Mouse (Mus musculus) lung, postnatal 0 days (tissue): ENCODE data around the gene Gm20388. TPM values are rescaled to one million over a fixed set of nuclear protein-coding genes. Genes with fewer than 3 reads are reported as not detected.

Experiments used
- ATAC-seq: fragments of 200-750 bp; cut with Nextera tagmentation; 2 replicates; pipeline ENCODE4 v1.8.0; 2017; ENCODE audit warnings: moderate library complexity
- DNase-seq: peaks from one replicate; pipeline ENCODE4 v3.0.0-alpha.2; 2016; ENCODE audit warnings: low spot score
- H3K27ac ChIP-seq: fragments of 300-500 bp; sonication (generic); 2 replicates; pipeline ENCODE4 v1.5.1; 2014; ENCODE audit warnings: antibody characterized with exemption, mild to moderate bottlenecking, low read length, mixed read lengths
- H3K27me3 ChIP-seq: fragments of 300-500 bp; sonication (generic); replicated peaks from 2 replicates; pipeline ENCODE4 v1.6.1; 2014; ENCODE audit warnings: low read length, mixed read lengths; ENCODE audit not compliant: insufficient read depth
- H3K36me3 ChIP-seq: fragments of 300-500 bp; sonication (generic); 2 replicates; pipeline ENCODE4 v1.6.1; 2014; ENCODE audit warnings: low read length, mixed read lengths; ENCODE audit not compliant: insufficient read depth
- H3K4me1 ChIP-seq: fragments of 300-500 bp; sonication (generic); 2 replicates; pipeline ENCODE4 v1.6.1; 2014; ENCODE audit warnings: antibody characterized with exemption, low read depth, low read length, mixed read lengths; ENCODE audit not compliant: insufficient read depth
- H3K4me2 ChIP-seq: fragments of 300-500 bp; sonication (generic); replicated peaks from 2 replicates; pipeline ENCODE4 v1.6.1; 2014; ENCODE audit warnings: low read depth, mild to moderate bottlenecking, low read length, moderate library complexity, mixed read lengths
- H3K4me3 ChIP-seq: fragments of 300-500 bp; sonication (generic); 2 replicates; pipeline ENCODE4 v1.5.1; 2014; ENCODE audit warnings: low read depth, low read length
- H3K9ac ChIP-seq: fragments of 300-500 bp; sonication (generic); replicated peaks from 2 replicates; pipeline ENCODE4 v1.6.1; 2014; ENCODE audit warnings: low read depth, mild to moderate bottlenecking
- H3K9me3 ChIP-seq: fragments of 300-500 bp; sonication (generic); 2 replicates; pipeline ENCODE4 v1.6.1; 2016; ENCODE audit warnings: low read length, mixed read lengths
- CTCF ChIP-seq: IDR thresholded peaks from 2 replicates; pipeline ENCODE4 v1.5.1; 2016; ENCODE audit warnings: antibody characterized with exemption, mild to moderate bottlenecking
- EP300 ChIP-seq: IDR thresholded peaks from 2 replicates; pipeline ENCODE4 v1.6.1; 2016; ENCODE audit warnings: antibody characterized with exemption, mild to moderate bottlenecking, control low read depth
- WGBS: fragments of 180-500 bp; shearing (Covaris S2); extraction: QIAGEN DNeasy Blood & Tissue Kit; methylation state at CpG from one replicate; pipeline ENCODE4 v1.1.7; 2014; 5-methylcytosine and 5-hydroxymethylcytosine counted together
- polyA plus RNA-seq: library from polyadenylated mRNA; unstranded; fragments of >200 nt; fragmentation: Nextera tagmentation; extraction: Ambion mirVana; gene quantifications from 2 replicates; pipeline ENCODE4 v1.2.1, GENCODE M21; 2015

Gm20388 gene
- polyA plus RNA-seq, 1 experiment from 2014 or later = not detected

DNA sequence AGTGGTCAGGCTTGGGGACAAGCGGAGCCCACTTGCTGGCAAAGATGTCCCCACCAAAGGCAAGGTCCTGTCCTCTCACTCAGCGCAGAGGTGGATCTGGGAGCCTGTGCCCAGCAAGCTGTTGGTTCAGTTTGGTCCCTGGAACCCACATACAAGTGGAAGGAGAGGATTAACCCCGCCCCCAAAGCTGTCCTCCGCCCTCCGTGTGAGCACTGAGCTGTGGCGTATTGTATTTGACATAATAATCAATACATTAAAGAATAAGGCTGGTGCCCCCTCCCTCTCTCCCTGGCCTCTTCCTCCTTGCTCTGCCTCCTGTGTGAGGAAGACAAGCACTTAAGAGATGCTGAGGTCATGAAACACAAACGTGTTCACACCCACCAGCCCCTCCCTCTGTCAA, 1062.4 kb downstream of the Gm20388 start:
- 0 out of 2 replicates have a peak, but pooled peaks cover 8% of the 10 kb centered on the region for H3K27me3 ChIP-seq
- DNase-seq (no peak), ATAC-seq (no peak)
- no peak overlapping the region for H3K4me2 ChIP-seq
- TF ChIP-seq EP300 = no peak
- no peak for TF ChIP-seq CTCF
- H3K27ac ChIP-seq = no peak overlapping the region
- H3K36me3 ChIP-seq = no peaks in the 10 kb centered on the region
- no peak overlapping the region for H3K9ac ChIP-seq
- 25% methylated on average over 7 of the region's 7 CpGs for WGBS
- H3K4me1 ChIP-seq = no peaks in the 10 kb centered on the region
- H3K9me3 ChIP-seq = no peaks in the 10 kb centered on the region
- no peak overlapping the region for H3K4me3 ChIP-seq

DNA sequence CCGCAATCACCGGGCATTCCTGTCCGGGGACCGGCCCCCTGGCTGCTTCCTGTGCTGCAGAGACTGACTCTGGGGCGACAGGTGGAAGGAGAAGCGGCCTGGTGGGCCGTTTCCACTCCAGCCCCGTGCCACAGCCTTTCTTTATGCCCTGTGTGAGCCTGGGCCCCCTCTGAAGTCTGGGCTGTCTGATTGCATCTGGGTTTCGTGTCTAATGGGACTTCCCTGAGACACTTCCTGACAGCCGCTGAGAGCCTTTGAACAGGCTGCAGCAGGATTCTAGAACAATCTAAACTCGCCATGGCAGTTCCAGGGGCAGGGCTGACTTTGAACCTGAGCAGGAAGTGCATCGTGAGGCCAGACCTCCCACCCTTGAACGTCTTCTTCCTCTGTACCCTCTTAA, 1066.5 kb downstream of the Gm20388 start:
- ATAC-seq (peak; percentile 35), DNase-seq (peak; percentile 27)
- no peak overlapping the region for H3K9ac ChIP-seq
- 0 out of 2 replicates have a peak, but pooled peaks cover 8% of the 10 kb centered on the region for H3K27me3 ChIP-seq
- H3K9me3 ChIP-seq = no peaks in the 10 kb centered on the region
- TF ChIP-seq EP300 (peak; percentile 31; the same call in 1 of the 2 replicates), CTCF (no peak)
- no peaks in the 10 kb centered on the region for H3K4me1 ChIP-seq
- H3K4me2 ChIP-seq = no peak overlapping the region
- no peak overlapping the region for H3K27ac ChIP-seq
- no peak overlapping the region for H3K4me3 ChIP-seq
- H3K36me3 ChIP-seq = no peaks in the 10 kb centered on the region
- 51% methylated on average over 13 of the region's 13 CpGs for WGBS

- Histone ChIP-seq H3K9me3 (no peaks in the 10 kb centered on the region), H3K4me2 (no peak overlapping the region), H3K4me1 (no peaks in the 10 kb centered on the region), H3K27ac (no peak overlapping the region), H3K36me3 (no peaks in the 10 kb centered on the region), H3K4me3 (no peak overlapping the region), H3K9ac (no peak overlapping the region), H3K27me3 (no peaks in the 10 kb centered on the region)
- ATAC-seq = no peak
- DNase-seq = no peak
- WGBS = 23% methylated on average over 9 of the region's 9 CpGs
- no peak for TF ChIP-seq CTCF
These were observed 1068.6 kb downstream of the Gm20388 start for GRCm38 (mm10) chr8:120979210-120979609.

DNA sequence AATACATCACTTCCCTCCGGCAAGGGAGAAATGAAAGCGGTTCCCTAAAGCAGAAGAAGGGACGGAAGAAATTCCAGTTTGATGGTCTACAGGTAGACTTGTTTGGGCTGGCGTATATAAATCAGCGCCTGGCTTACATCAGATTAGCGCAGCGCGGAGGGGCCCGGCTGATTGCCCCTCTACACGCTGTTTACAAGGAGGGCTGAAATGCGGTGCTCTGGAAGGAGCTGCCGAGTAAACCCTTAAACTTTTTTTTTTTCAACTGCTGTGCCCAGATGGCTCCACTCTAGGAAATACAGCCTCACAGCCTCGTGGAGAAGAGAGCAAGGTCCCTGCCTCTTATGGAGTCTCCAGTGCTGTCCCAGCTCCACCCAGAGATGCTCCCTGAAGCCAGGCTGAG, 1070.3 kb downstream of the Gm20388 start:
- ATAC-seq (no peak), DNase-seq (no peak)
- Histone ChIP-seq H3K4me2 (peak overlapping the region; percentile 12; the same call in 1 of the 2 replicates), H3K4me3 (no peak overlapping the region), H3K27me3 (no peaks in the 10 kb centered on the region), H3K36me3 (no peaks in the 10 kb centered on the region), H3K27ac (no peak overlapping the region), H3K4me1 (no peaks in the 10 kb centered on the region), H3K9me3 (no peaks in the 10 kb centered on the region), H3K9ac (no peak overlapping the region)
- WGBS = 26% methylated on average over 13 of the region's 13 CpGs
- TF ChIP-seq EP300 = no peak
- TF ChIP-seq CTCF = no peak

GRCm38 (mm10) chr8:120984888-120985287, 1074.2 kb downstream of the Gm20388 start:
- no peak for TF ChIP-seq EP300
- no peak for TF ChIP-seq CTCF
- Histone ChIP-seq H3K4me2 (no peak overlapping the region), H3K9ac (no peak overlapping the region), H3K4me1 (no peaks in the 10 kb centered on the region), H3K9me3 (no peaks in the 10 kb centered on the region), H3K27me3 (no peaks in the 10 kb centered on the region), H3K4me3 (no peak overlapping the region), H3K36me3 (no peaks in the 10 kb centered on the region), H3K27ac (no peak overlapping the region)
- WGBS = 44% methylated on average over 8 of the region's 8 CpGs
- ATAC-seq (no peak), DNase-seq (no peak)

DNA sequence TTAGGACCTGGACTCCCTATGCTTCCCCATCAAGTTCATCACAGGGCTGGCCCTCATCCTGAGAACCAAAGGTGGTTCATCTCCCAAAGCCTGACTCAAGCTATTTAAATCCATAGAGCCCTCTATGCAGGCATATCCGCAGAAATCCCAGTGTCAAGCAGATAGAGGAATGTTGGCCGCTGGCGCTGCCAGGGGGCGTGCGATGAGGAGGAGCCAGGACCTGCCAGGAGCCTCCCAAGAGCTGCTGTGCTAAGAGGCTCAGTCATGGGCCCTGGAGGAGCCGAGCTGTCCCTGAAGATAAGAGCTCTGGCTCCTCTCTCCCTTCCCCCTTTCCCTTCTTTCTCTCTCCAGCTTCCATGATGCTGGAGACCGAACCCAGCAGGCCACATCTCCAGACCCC, 1075.4 kb downstream of the Gm20388 start:
- Histone ChIP-seq H3K27me3 (no peaks in the 10 kb centered on the region), H3K4me2 (no peak overlapping the region), H3K4me3 (no peak overlapping the region), H3K27ac (no peak overlapping the region), H3K9ac (no peak overlapping the region), H3K36me3 (no peaks in the 10 kb centered on the region), H3K9me3 (no peaks in the 10 kb centered on the region), H3K4me1 (no peaks in the 10 kb centered on the region)
- WGBS = 62% methylated on average over 7 of the region's 7 CpGs
- peak; percentile 14 for DNase-seq
- TF ChIP-seq EP300 = no peak
- TF ChIP-seq CTCF = no peak
- no peak for ATAC-seq

DNA sequence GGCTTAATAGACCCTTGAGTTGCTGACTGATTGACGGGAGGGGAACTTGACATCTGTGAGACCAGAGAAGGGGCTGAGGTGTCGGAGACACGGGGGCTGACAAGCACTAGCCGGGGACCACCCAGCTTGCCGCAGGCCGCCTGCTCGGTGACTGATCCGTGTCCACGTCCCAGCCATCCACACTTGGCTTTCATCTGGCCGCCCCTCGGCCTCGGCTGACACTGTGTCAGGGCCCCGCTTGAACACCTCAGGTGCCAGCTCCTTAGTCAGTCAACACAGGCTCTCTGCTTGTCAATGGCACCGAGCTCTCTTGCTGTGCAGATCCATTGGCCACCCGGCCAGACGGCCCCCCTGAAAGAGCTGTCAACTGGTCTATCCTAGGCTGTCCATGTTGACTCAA, 1083.1 kb downstream of the Gm20388 start:
- Histone ChIP-seq H3K9ac (no peak overlapping the region), H3K9me3 (no peaks in the 10 kb centered on the region), H3K27me3 (no peaks in the 10 kb centered on the region; the same call in 1 of the 2 replicates), H3K4me3 (no peak overlapping the region), H3K27ac (no peak overlapping the region), H3K4me1 (no peaks in the 10 kb centered on the region), H3K4me2 (no peak overlapping the region), H3K36me3 (no peaks in the 10 kb centered on the region)
- TF ChIP-seq CTCF = no peak
- no peak for TF ChIP-seq EP300
- DNase-seq (no peak), ATAC-seq (no peak)
- WGBS = 40% methylated on average over 16 of the region's 16 CpGs
